Mouse (Mus musculus): ENCODE measurements around the gene Pck2. TPM values are rescaled to one million over a fixed set of nuclear protein-coding genes. Genes with fewer than 3 reads are reported as not detected.

Gene Pck2
- total RNA-seq (2015) = 17.6 and 18.9 TPM in 2 replicates
- total RNA-seq (2017) = 32.5 and 44.3 TPM in 2 replicates

DNA sequence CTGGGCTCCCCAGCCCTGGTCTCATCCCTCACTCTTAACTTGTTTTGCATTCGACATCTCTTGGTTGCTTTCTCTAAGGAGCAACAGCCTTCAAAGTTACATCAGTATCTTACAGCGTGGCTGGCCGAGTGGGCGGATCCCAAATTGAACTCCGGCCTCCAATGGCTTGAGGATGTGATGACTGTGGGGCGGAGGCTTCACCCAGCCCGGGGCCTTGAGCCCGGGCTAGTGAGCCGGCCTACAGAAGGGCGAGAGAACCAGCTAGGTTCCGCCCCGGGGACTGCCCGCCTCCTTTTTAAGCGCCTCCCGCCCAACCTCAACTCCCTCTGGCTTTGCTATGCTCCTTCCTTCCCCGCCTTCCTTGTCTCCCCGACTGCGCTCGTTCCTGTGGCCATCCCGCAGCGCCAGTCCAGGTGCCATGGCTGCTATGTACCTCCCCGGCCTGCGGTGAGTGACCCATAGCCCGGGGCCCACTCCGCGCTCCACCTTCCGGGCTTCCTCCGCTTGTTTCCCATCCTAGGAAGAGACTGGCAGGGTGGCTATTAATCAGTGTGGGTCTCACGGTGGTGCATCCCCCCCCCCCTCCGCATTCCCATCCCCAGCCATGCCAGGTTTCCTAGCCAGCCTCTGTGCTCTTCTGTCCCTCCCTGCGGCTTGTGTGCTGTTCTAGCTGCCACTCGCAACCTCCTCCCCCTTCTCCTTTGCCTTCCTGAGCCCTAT is at the start of gene Pck2:
Gene Pck2 (plus strand): TSS at position 200 of the 720 bp plus-strand sequence.
- peak; percentile 86 for ATAC-seq (replicated peaks; ENCODE audit: poor library complexity)

DNA sequence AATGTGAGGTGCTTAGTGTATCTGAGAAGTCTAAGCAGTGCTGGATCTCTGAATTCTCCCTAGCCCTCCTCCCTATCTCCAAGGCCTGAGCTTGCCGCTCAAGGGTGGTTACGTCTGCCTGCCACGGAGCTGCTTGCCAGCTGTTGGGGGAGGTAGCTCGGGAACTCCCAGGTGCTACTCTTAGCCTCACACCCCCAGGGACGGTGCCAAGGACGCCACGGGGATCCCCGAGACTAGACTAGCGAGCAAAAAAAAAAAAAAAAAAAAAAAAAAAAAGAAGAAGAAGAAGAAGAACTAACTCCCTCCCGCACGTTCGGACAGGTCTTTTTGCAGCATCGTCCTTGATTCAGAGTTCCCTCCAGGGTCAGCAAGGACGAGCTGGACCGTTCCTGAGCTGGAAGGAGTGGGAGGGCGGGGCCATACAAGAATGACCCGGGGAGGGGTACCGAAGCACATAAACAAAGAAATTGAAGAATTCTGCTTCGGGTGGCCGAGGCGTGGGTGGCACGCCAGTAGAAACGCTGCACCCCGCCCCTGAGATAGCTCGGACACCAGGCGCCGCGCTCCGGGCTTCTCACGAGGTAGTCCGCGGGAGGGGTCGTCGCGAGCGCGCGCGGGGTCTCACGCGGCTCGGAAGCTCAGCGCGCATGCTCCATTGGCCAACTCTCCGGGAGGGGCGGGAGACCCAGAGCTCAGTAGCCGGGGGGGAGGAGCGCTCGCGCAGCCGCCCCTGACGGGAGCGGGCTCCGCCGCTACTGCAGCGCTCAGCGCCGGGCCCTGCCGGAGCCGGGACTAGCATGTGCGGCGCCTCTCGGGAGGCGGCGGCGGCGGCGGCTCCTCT is 49.5 kb upstream of the Pck2 start, which contains the start of gene Carmil3:
Gene Carmil3 (plus strand): TSS at position 291 of the 841 bp plus-strand sequence.
- peak; percentile 47 for ATAC-seq (replicated peaks; ENCODE audit: poor library complexity)

DNA sequence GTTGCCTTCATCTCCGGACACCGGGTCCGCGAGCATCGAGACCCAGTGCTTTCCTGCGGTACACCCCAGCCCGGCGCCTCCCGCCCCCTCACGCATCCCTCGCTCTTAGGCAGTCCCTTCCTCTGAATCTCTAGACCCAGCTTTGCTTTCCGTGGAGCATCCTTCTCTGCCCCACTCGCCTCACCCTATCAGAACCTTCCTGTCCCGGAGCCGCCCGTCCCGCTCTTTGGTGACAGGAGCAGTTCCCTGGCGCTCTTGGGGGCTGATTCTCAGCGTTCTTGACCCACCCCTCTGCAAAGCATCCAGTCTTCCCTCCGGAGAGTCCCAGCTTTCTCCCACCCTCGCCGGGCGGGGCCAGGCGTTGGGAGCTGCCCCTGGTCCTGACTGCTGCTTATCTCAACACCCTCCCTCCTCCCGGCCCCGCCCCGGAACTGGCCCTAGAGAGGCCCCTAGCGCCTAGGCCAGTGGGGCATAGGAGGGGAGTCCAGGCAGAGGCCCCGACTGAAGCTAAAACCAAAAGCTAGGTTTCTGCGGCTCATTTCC is 48.7 kb upstream of the Pck2 start:
- peak; percentile 81 for ATAC-seq (replicated peaks; ENCODE audit: poor library complexity)

GRCm38 (mm10) chr14:55492103-55492502 is 48.0 kb upstream of the Pck2 start:
- ATAC-seq (replicated peaks; ENCODE audit: poor library complexity) = no peak

DNA sequence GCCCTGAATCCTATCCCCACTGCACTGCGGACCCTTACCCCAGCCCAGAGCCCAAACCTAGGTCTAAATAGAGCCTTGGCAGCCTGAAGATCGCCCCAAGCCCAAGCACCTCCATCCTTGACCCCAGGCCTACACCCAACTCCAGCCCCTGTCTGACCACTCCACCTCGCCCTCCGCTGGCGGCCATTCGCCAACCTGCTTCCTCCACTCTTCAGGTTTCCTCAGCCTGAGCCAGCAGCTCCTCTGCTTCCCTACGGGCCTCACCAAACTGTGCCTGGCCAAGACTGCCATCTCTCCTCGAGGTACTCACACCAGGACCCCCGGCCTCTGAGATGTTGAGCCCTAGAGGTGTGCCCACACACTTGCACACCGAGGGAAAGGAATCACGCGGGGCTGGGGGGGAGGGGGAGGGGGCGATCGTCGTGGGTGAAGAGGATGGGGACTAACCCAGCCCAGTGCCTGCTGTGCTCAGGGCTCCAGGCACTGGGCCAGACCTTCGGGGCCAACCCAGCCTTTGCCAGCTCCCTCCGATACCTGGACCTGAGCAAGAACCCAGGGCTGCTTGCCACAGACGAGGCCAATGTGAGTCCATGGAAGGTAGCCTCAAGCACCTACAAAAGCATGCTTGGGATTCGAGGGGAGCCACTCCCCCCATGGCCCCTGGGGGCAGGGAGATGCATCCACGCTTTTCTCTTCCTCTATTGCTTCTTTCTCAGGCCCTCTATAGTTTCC is 44.4 kb upstream of the Pck2 start:
- ATAC-seq (replicated peaks; ENCODE audit: poor library complexity) = no peak

GRCm38 (mm10) chr14:55496761-55497448 is 43.2 kb upstream of the Pck2 start:
- no peak; the same call in 1 of the 2 replicates for ATAC-seq (replicated peaks; ENCODE audit: poor library complexity)

- ATAC-seq (replicated peaks; ENCODE audit: poor library complexity) = peak; percentile 99
Measured at GRCm38 (mm10) chr14:55497449-55497821, 42.6 kb upstream of the Pck2 start.

DNA sequence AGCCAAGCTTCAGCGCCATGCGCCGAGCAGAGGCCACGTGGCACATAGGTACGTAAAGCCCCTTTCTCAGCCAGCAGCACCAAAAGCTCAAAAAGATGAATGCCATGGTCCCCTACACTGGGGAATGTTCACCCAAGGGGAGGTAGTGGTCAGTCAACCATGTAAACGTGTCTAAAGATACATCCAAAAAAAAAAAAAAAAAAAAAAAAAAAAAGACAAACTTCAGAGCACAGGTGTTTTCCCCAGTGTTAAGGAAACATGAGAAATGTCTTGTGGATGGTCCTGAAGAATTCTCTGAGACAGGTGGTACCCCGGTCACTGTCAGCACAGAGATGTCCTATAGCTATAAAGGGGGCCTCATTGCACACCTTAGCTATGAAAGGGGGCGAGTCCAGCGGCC is 34.5 kb upstream of the Pck2 start:
- ATAC-seq (replicated peaks; ENCODE audit: poor library complexity) = no peak

- ATAC-seq (replicated peaks; ENCODE audit: poor library complexity) = no peak
Measured at GRCm38 (mm10) chr14:55507801-55508200, 32.3 kb upstream of the Pck2 start.

DNA sequence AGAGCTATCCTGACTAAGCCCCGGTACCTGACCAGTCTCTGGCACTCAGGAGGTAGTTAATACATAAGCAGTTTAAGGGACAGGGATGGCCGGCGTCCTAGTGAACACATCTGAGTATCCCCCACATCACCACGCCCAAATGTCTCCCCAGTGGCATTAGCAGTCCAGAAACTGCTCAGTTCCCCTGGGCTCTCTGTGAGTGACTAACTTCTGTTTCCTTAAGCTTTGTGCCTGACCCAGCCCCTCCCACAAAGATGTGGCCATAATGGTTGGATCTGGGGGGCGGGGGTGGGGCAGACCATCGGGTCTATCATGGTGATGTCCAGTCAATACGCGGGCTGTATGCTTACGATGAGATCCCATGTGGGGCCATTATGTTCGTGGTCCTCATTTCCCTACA is 30.5 kb upstream of the Pck2 start:
- ATAC-seq (replicated peaks; ENCODE audit: poor library complexity) = no peak

- no peak for ATAC-seq (replicated peaks; ENCODE audit: poor library complexity)
Measured at GRCm38 (mm10) chr14:55510125-55510731, 29.8 kb upstream of the Pck2 start, which contains the start of gene Cpne6. TSS of gene Cpne6 (plus strand) at chr14:55510445.

- no peak for ATAC-seq (replicated peaks; ENCODE audit: poor library complexity)
Measured at GRCm38 (mm10) chr14:55511037-55511436, 29.0 kb upstream of the Pck2 start.

DNA sequence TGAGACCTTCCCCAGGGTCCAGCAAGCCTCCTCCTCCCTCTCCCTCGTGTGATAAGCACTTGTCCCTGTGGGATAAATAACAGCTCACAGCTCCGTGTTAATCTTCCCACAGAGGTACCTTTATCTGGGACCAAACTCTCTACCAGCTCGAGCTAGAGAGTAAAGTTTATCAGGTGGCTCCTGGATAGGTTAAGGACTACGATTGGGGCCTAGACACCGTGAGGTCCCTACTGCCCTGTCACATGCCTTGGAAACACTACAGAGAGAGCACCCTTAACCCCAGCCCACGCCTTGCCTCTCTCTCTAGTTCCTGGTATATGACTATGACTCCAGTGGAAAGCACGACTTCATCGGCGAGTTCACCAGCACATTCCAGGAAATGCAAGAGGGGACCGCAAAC is 26.1 kb upstream of the Pck2 start:
- ATAC-seq (replicated peaks; ENCODE audit: poor library complexity) = no peak

DNA sequence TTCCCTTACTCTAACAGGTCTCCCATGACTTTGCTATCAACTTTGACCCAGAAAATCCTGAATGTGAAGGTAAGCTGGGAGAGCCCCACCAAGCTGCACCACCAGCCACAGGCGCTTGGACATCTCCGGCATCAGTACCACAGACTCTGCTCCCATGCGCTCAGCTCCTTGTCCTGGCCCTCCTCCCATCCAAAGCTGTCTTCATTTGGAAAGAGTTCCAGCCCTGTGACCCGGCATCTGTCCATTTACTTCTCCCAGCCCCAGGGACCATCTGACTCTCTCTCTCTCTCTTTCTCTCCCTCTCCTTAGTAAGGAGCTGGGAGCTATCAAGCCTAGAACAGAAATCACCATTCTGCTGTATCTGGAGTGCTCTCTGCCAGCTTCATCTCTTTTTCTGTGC is 24.2 kb upstream of the Pck2 start:
- no peak for ATAC-seq (replicated peaks; ENCODE audit: poor library complexity)

DNA sequence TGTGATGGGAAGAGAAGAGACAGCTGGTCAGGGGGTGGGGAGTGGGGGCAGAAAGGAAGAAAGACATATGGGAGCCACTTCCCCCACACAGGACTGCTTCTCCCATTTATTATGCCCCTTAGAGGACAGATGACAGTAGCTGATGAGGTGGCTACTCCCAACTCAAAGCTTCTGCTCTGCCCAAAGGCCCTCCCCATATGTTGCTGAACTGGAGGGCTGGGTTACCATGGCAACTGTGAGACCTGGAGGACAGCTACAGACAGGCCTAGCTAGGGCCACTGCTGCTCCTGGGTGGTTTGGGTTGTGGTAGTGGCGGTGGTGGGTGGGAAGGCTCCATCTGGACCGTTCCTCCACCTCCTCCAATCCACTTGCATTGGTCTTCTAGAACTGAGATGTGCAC is 21.2 kb upstream of the Pck2 start:
- ATAC-seq (replicated peaks; ENCODE audit: poor library complexity) = no peak

DNA sequence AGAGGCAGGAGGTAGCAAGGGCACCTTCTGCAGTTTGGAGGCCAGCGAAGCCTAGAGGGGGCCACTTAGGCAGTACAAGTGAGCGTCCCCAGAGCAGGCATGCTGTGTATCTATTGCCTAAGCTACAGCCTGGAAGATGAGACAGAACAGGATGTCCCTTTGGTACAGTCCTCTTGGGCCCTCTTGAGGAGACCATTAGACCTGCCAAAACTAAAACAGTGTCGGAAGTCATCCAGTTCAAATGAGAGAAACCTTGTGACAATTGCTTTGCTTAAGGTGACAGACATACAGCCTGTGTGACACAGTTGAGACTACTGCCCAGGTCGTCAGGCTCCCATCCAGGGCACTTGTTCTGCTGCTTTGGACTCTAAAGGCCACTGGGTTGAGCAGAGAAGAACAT is 20.5 kb upstream of the Pck2 start:
- ATAC-seq (replicated peaks; ENCODE audit: poor library complexity) = no peak

DNA sequence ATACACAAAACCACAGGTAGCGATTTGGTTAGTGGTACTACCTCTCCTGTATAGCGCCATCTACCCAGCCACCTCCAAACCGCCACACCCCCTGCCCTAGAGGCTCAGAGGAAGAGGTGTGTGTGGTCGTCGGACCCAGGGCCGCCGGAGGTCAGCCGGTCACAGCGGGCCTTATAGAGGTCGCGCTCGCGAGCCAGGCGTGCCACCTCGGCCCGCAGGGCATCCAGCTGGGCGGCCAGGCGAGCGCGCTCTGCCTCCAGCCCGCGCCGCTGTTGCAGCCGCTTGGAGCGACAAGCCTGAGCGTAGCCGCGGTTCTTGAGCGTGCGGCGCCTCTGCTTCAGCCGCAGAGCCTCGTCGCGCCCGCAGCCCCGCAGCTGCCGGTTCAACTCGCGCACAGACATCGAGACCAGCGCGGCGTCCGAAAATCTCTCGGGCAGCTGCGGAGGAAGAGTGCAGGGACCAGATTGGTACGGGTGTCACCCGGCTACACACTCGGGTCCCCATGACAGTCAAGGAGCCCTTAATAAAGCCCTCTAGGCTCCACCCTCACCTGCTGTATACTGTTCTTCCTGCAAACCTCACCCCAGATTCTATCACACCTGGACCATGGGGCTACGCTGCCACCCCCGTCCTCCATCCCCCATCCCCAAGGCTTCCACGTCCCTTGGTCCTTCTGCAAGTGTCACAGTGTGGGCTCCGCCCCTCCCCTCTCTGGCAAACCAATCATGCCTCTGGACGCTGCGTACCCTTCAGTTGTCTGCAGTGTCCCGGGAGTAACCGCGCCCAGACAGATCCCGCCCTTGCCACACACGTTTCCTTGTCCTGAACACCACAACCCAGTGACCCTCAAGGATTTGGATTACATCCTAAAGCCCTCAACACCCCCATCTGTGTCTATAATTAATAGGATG is 19.4 kb upstream of the Pck2 start:
- peak; percentile 52 for ATAC-seq (replicated peaks; ENCODE audit: poor library complexity)

DNA sequence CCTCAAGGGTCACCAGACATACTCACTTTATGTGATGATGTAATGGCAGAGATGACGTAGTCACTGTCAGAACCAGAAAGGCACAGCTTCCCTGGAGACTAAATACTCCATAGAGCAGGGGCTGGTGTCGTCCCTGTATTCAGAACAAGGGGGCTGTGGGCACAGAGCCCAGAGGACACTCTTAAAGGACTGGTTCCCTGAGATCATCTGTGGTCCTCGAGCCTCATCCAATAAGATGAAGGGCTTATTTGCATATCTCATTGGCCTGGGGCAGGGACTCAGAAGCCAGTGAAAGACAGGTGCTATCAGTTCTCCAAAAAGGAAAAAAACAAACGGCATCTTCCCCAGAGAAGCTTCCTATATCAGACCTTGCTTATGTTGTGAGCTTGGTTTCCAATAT is 16.0 kb upstream of the Pck2 start:
- ATAC-seq (replicated peaks; ENCODE audit: poor library complexity) = no peak

- no peak for ATAC-seq (replicated peaks; ENCODE audit: poor library complexity)
Measured at GRCm38 (mm10) chr14:55524785-55525184, 15.3 kb upstream of the Pck2 start, which contains the start of gene Nrl. TSS of gene Nrl (minus strand) at chr14:55524981.
